Mouse (Mus musculus) hindbrain, embryonic 15.5 days (tissue): ENCODE measurements around the gene Oas1a. TPM values are rescaled to one million over a fixed set of nuclear protein-coding genes. Genes with fewer than 3 reads are reported as not detected.
"Not testable (repeated sequence)": the region's sequence is repeated elsewhere in the genome, so short reads cannot be mapped to it uniquely, and the experiment has no call there.

ENCODE experiments used
- ATAC-seq: fragments of 200-750 bp; cut with Nextera tagmentation; 2 replicates; pipeline ENCODE4 v1.8.0; 2017; ENCODE audit warnings: low read depth, moderate number of reproducible peaks, moderate TSS enrichment; ENCODE audit not compliant: low FRiP score
- H3K27ac ChIP-seq: fragments of 300-500 bp; sonication (generic); replicated peaks from 2 replicates; pipeline ENCODE4 v1.5.1; 2015; ENCODE audit warnings: mild to moderate bottlenecking, inconsistent platforms
- H3K27me3 ChIP-seq: fragments of 300-500 bp; sonication (generic); 2 replicates; pipeline ENCODE4 v1.6.1; 2015; ENCODE audit warnings: control low read depth, inconsistent platforms
- H3K36me3 ChIP-seq: fragments of 300-500 bp; sonication (generic); 2 replicates; pipeline ENCODE4 v1.6.1; 2015; ENCODE audit warnings: control low read depth, inconsistent platforms
- H3K4me1 ChIP-seq: fragments of 300-500 bp; sonication (generic); replicated peaks from 2 replicates; pipeline ENCODE4 v1.6.1; 2015; ENCODE audit warnings: control low read depth, inconsistent platforms
- H3K4me2 ChIP-seq: fragments of 300-500 bp; sonication (generic); 2 replicates; pipeline ENCODE4 v1.6.1; 2015; ENCODE audit warnings: moderate library complexity, mild to moderate bottlenecking, inconsistent platforms
- H3K4me3 ChIP-seq: fragments of 300-500 bp; sonication (generic); 2 replicates; pipeline ENCODE4 v1.5.1; 2015; ENCODE audit warnings: mild to moderate bottlenecking, inconsistent platforms
- H3K9ac ChIP-seq: fragments of 300-500 bp; sonication (generic); 2 replicates; pipeline ENCODE4 v1.6.1; 2015; ENCODE audit warnings: inconsistent platforms
- H3K9me3 ChIP-seq: fragments of 300-500 bp; sonication (generic); 2 replicates; pipeline ENCODE4 v1.6.1; 2016; ENCODE audit warnings: control low read depth, inconsistent platforms
- WGBS: fragments of 180-500 bp; shearing (Covaris S2); methylation state at CpG from one replicate; pipeline ENCODE4 v1.1.7; 2015; 5-methylcytosine and 5-hydroxymethylcytosine counted together
- polyA plus RNA-seq: library from polyadenylated mRNA; unstranded; fragments of >200 nt; fragmentation: Nextera tagmentation; extraction: Ambion mirVana; gene quantifications from 2 replicates; pipeline ENCODE4 v1.2.1, GENCODE M21; 2015

Oas1a gene
- polyA plus RNA-seq, 1 experiment from 2014 or later: 1.3 TPM

GRCm38 (mm10) chr5:120919156-120919935 lies 12.0 kb upstream of the Oas1a start:
- not testable (repeated sequence) for H3K27me3 ChIP-seq, ATAC-seq, H3K4me1 ChIP-seq, H3K4me2 ChIP-seq, H3K27ac ChIP-seq, H3K9me3 ChIP-seq, H3K36me3 ChIP-seq, H3K9ac ChIP-seq, H3K4me3 ChIP-seq
- 77% methylated on average over 2 of the region's 2 CpGs for WGBS

DNA sequence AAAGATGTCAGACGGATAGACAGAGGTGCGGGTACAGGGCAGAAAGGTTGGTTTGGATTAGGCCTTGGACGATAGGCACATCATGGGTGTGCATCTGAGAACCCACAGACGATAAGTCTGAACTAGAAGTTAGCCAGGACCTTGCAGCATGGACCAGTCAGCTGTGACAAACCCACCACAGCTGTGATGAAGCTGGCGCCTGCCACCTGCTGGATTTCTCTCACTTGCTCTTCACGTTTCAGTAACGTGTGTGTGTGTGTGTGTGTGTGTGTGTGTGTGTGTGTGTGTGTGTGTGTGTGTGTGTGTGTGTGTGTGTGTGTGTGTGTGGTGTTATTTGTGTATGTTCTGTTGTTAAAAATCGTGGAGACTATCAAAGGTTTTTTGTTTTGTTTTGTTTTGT lies 6.9 kb upstream of the Oas1a start, which contains the start of gene Oas1d:
Gene Oas1d, plus strand, starts transcription at position 333 of the 400 bp plus-strand sequence.
- H3K9me3 ChIP-seq, H3K27me3 ChIP-seq, H3K4me2 ChIP-seq, ATAC-seq, H3K9ac ChIP-seq, H3K4me3 ChIP-seq, H3K27ac ChIP-seq, H3K4me1 ChIP-seq, H3K36me3 ChIP-seq: not testable (repeated sequence)
- WGBS: 55% methylated on average over 8 of the region's 8 CpGs

- no peak overlapping the region for H3K4me2 ChIP-seq
- no peak overlapping the region for H3K27ac ChIP-seq
- H3K9ac ChIP-seq: no peak overlapping the region
- no peaks in the 10 kb centered on the region for H3K9me3 ChIP-seq
- no peaks in the 10 kb centered on the region for H3K36me3 ChIP-seq
- 56% methylated on average over 7 of the region's 7 CpGs for WGBS
- H3K27me3 ChIP-seq: no peaks in the 10 kb centered on the region
- H3K4me1 ChIP-seq: no peaks in the 10 kb centered on the region
- ATAC-seq: no peak
- no peak overlapping the region for H3K4me3 ChIP-seq
Observed at GRCm38 (mm10) chr5:120908196-120908920, 1.0 kb upstream of the Oas1a start.

DNA sequence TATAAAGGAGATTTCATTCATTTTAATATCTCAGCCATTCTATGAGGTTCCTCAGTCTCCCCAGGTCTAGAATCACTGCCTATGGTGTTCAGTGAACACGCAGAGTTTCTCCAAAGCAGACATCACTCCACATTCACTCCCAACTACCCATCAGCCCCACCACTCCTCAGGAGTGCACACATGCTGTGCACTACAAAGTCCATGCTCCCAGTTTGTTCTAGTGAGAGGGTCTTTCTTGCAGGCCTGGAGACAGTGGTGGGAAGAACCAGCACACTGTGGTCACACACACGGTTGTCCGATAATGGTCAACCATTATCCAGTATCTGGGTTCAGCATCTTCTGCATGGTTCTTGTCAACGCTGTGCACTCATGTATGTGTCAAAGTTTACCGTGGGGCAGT lies 5.3 kb downstream of the Oas1a start:
- no peaks in the 10 kb centered on the region for H3K9me3 ChIP-seq
- H3K27ac ChIP-seq: no peak overlapping the region
- H3K9ac ChIP-seq: no peak overlapping the region
- no peaks in the 10 kb centered on the region for H3K4me1 ChIP-seq
- H3K36me3 ChIP-seq: no peaks in the 10 kb centered on the region
- no peak overlapping the region for H3K4me3 ChIP-seq
- H3K4me2 ChIP-seq: no peak overlapping the region
- H3K27me3 ChIP-seq: no peaks in the 10 kb centered on the region
- WGBS: 94% methylated on average over 5 of the region's 5 CpGs
- ATAC-seq: no peak

- Histone ChIP-seq H3K36me3 (no peaks in the 10 kb centered on the region), H3K9ac (no peak overlapping the region), H3K4me2 (no peak overlapping the region), H3K4me1 (no peaks in the 10 kb centered on the region), H3K9me3 (no peaks in the 10 kb centered on the region), H3K4me3 (no peak overlapping the region), H3K27ac (no peak overlapping the region), H3K27me3 (no peaks in the 10 kb centered on the region)
- 60% methylated on average over 1 of the region's 1 CpGs for WGBS
- ATAC-seq: no peak
Observed at GRCm38 (mm10) chr5:120900666-120901065, 6.7 kb downstream of the Oas1a start.

GRCm38 (mm10) chr5:120898726-120899125 lies 8.6 kb downstream of the Oas1a start:
- no peak overlapping the region for H3K27ac ChIP-seq
- no peak overlapping the region for H3K4me3 ChIP-seq
- H3K27me3 ChIP-seq: no peaks in the 10 kb centered on the region
- H3K9ac ChIP-seq: no peak overlapping the region
- no peaks in the 10 kb centered on the region for H3K9me3 ChIP-seq
- ATAC-seq: no peak
- no peak overlapping the region for H3K4me2 ChIP-seq
- H3K4me1 ChIP-seq: no peaks in the 10 kb centered on the region
- no peaks in the 10 kb centered on the region for H3K36me3 ChIP-seq

- Histone ChIP-seq H3K36me3 (no peaks in the 10 kb centered on the region), H3K27ac (no peak overlapping the region), H3K4me3 (no peak overlapping the region), H3K9ac (no peak overlapping the region), H3K4me1 (no peaks in the 10 kb centered on the region), H3K9me3 (no peaks in the 10 kb centered on the region), H3K4me2 (no peak overlapping the region), H3K27me3 (no peaks in the 10 kb centered on the region)
- WGBS: 88% methylated on average over 6 of the region's 6 CpGs
- ATAC-seq: no peak
Observed at GRCm38 (mm10) chr5:120898307-120898706, 9.0 kb downstream of the Oas1a start.

- Histone ChIP-seq H3K27ac (no peak overlapping the region), H3K36me3 (no peaks in the 10 kb centered on the region), H3K4me3 (no peak overlapping the region), H3K4me1 (no peaks in the 10 kb centered on the region), H3K9me3 (no peaks in the 10 kb centered on the region), H3K27me3 (no peaks in the 10 kb centered on the region), H3K4me2 (no peak overlapping the region), H3K9ac (no peak overlapping the region)
- 70% methylated on average over 11 of the region's 11 CpGs for WGBS
- ATAC-seq: no peak
Observed at GRCm38 (mm10) chr5:120895231-120895900, 12.0 kb downstream of the Oas1a start.

DNA sequence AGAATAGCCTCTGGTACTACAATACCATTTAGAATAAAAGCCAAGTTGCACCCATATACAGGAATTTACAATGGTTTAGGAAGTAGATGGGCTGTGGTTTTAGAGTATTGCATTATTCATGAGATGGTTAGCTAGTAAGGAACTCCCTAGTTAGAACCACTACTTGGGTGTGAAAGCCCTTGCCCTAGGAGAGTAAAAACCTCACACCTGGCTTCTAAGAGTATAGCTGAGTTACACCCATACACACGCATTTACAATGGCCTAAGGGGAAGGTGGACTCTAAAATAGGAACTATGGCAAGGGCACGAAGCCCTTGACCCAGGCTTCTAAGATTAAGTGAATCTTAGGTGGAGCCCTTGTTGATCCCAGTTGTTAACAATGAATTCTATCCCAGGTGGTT lies 12.6 kb downstream of the Oas1a start:
- not testable (repeated sequence) for H3K4me1 ChIP-seq, H3K4me3 ChIP-seq, ATAC-seq, H3K9me3 ChIP-seq, H3K4me2 ChIP-seq, H3K27ac ChIP-seq, H3K27me3 ChIP-seq, H3K9ac ChIP-seq, H3K36me3 ChIP-seq
- 79% methylated on average over 2 of the region's 2 CpGs for WGBS

DNA sequence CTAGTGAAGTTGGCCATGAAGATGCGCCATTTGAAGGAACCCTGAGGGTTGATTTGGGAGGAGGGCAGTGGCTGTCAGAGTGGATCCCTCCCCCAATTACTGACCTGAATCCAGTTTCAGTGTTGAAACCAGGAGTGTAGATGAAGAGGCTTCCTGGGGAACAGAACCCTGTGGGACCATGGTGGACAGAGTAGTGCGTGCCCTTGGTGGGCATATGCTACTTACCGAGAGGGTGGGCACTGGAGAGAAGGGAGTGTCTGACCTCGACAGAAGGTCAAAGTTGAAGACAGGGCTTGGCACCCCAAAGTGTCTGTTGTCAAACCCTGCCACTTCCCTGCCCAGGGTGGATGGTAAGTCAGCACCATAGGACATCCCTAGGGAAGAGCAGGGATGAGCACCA lies 13.5 kb downstream of the Oas1a start:
- H3K4me2 ChIP-seq, H3K9ac ChIP-seq, H3K4me1 ChIP-seq, H3K9me3 ChIP-seq, H3K4me3 ChIP-seq, H3K27me3 ChIP-seq, H3K27ac ChIP-seq, H3K36me3 ChIP-seq, ATAC-seq: not testable (repeated sequence)
- 90% methylated on average over 4 of the region's 4 CpGs for WGBS

DNA sequence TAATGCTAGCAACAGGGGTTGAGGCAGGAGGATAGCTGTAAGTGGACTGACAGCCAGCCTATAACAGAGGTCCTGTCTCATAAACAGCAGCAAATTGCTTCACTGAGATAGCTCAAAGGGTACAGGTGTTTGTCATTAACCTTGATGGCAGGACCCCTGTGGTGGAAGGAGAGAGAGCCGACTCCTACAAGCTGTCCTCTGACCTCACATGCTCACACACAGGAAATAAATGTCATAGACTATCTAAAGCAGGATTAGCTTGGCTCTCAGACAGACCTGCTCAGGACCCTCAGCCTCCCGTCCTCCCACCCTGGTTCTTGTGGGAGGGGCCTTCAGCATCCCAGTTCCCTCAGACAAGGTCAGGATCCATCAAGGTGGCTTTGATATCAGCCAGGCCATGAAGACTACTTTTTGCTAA lies 15.1 kb downstream of the Oas1a start:
- Histone ChIP-seq H3K27me3 (no peaks in the 10 kb centered on the region), H3K36me3 (no peaks in the 10 kb centered on the region), H3K4me3 (no peak overlapping the region), H3K9me3 (no peaks in the 10 kb centered on the region), H3K4me1 (no peaks in the 10 kb centered on the region), H3K9ac (no peak overlapping the region), H3K27ac (no peak overlapping the region), H3K4me2 (no peak overlapping the region)
- WGBS: 84% methylated on average over 2 of the region's 2 CpGs
- no peak for ATAC-seq

- not testable (repeated sequence) for H3K9me3 ChIP-seq, ATAC-seq
- 78% methylated on average over 2 of the region's 2 CpGs for WGBS
Observed at GRCm38 (mm10) chr5:120891566-120892242, 15.6 kb downstream of the Oas1a start.

More at GRCm38 (mm10) chr5:120891566-120892242, 15.6 kb downstream of the Oas1a start:
- not testable (repeated sequence) for H3K27ac ChIP-seq, H3K27me3 ChIP-seq, H3K36me3 ChIP-seq, H3K4me3 ChIP-seq, H3K4me1 ChIP-seq, H3K4me2 ChIP-seq, H3K9ac ChIP-seq
